Mouse (Mus musculus) liver, embryonic 14.5 days (tissue): ENCODE results near the gene Islr. TPM values are rescaled to one million over a fixed set of nuclear protein-coding genes. Genes with fewer than 3 reads are reported as not detected.

Experiments
- ATAC-seq: fragments of 200-750 bp; cut with Nextera tagmentation; 2 replicates; pipeline ENCODE4 v1.8.0; 2017; ENCODE audit warnings: moderate number of reproducible peaks, mild to moderate bottlenecking, moderate library complexity; ENCODE audit not compliant: insufficient read depth
- DNase-seq, 3 experiments: peaks; one replicate each; pipeline ENCODE4 v3.0.0-alpha.2; 2012 to 2013; ENCODE audit warnings: low read depth in 3 of 3, low spot score in 3 of 3
- H3K27ac ChIP-seq: fragments of 300-500 bp; sonication (generic); 2 replicates; pipeline ENCODE4 v1.5.1; 2014; ENCODE audit warnings: moderate library complexity, mild to moderate bottlenecking, control low read depth, inconsistent platforms
- H3K27me3 ChIP-seq: fragments of 300-500 bp; sonication (generic); 2 replicates; pipeline ENCODE4 v1.6.1; 2014; ENCODE audit warnings: mild to moderate bottlenecking, low read length, moderate library complexity; ENCODE audit not compliant: control insufficient read depth, insufficient read depth
- H3K36me3 ChIP-seq: fragments of 300-500 bp; sonication (generic); replicated peaks from 2 replicates; pipeline ENCODE4 v1.6.1; 2014; ENCODE audit warnings: low read depth; ENCODE audit not compliant: control insufficient read depth, insufficient read depth
- H3K4me1 ChIP-seq, 2 experiments: fragments of 200-500 bp in 1 of 2; fragments of 300-500 bp in 1 of 2; sonication (generic) in 1 of 2; replicated peaks; 2 replicates each; pipeline ENCODE4 v1.6.1; 2012 to 2014; ENCODE audit warnings: antibody characterized with exemption in 1 of 2, inconsistent platforms in 1 of 2, low read length in 1 of 2; ENCODE audit not compliant: control insufficient read depth in 2 of 2, insufficient read depth in 2 of 2
- H3K4me2 ChIP-seq: fragments of 300-500 bp; sonication (generic); 2 replicates; pipeline ENCODE4 v1.6.1; 2014; ENCODE audit warnings: low read depth, mild to moderate bottlenecking, control low read depth, moderate library complexity
- H3K4me3 ChIP-seq, 2 experiments: fragments of 200-500 bp in 1 of 2; fragments of 300-500 bp in 1 of 2; sonication (generic) in 1 of 2; 2 replicates each; pipeline ENCODE4 v1.5.1; 2012 to 2014; ENCODE audit warnings: low read depth in 2 of 2, low read length in 2 of 2, mild to moderate bottlenecking in 2 of 2, control low read depth in 1 of 2, inconsistent platforms in 1 of 2, moderate library complexity in 1 of 2; ENCODE audit not compliant: insufficient read depth in 1 of 2
- H3K9ac ChIP-seq: fragments of 300-500 bp; sonication (generic); replicated peaks from 2 replicates; pipeline ENCODE4 v1.6.1; 2014; ENCODE audit warnings: mild to moderate bottlenecking, control low read depth, moderate library complexity
- H3K9me3 ChIP-seq: fragments of 300-500 bp; sonication (generic); 2 replicates; pipeline ENCODE4 v1.6.1; 2016; ENCODE audit warnings: low read length, mixed read lengths; ENCODE audit not compliant: control insufficient read depth
- CTCF ChIP-seq: IDR thresholded peaks from 2 replicates; pipeline ENCODE4 v1.5.1; 2016; ENCODE audit warnings: antibody characterized with exemption, low read depth, control low read depth
- EP300 ChIP-seq: IDR thresholded peaks from 2 replicates; pipeline ENCODE4 v1.6.1; 2016; ENCODE audit warnings: antibody characterized with exemption, low read depth
- WGBS: fragments of 180-500 bp; shearing (Covaris S2); extraction: QIAGEN DNeasy Blood & Tissue Kit; methylation state at CpG from one replicate; pipeline ENCODE4 v1.1.7; 2014; ENCODE audit not compliant: insufficient replicate concordance; 5-methylcytosine and 5-hydroxymethylcytosine counted together
- polyA plus RNA-seq, 2 experiments: library from polyadenylated mRNA; depleted of rRNA in 1 of 2; stranded (reverse) in 1 of 2; unstranded in 1 of 2; fragments of >200 nt; fragmentation: Nextera tagmentation in 1 of 2; extraction: Ambion mirVana in 1 of 2; gene quantifications; 2 replicates each; pipeline versions ENCODE4 v1.2.1 to v1.2.3; 2012 to 2014

Gene Islr
- polyA plus RNA-seq, 2 experiments: 1.1 to 3.6 TPM

GRCm38 (mm10) chr9:58165779-58166178 lies 38.3 kb downstream of the Islr start:
- ATAC-seq (no peak), DNase-seq (no peak)
- Histone ChIP-seq H3K9ac (no peak overlapping the region), H3K4me3 (no peak overlapping the region), H3K27me3 (no peaks in the 10 kb centered on the region), H3K4me2 (no peak overlapping the region), H3K27ac (no peak overlapping the region), H3K4me1 (no peaks in the 10 kb centered on the region), H3K9me3 (no peaks in the 10 kb centered on the region), H3K36me3 (no peaks in the 10 kb centered on the region)
- WGBS: 45% methylated on average over 1 of the region's 1 CpGs
- TF ChIP-seq EP300: no peak
- no peak for TF ChIP-seq CTCF

- 45% methylated on average over 5 of the region's 5 CpGs for WGBS
Measured at GRCm38 (mm10) chr9:58163146-58163545, 41.0 kb downstream of the Islr start.

GRCm38 (mm10) chr9:58162173-58162572 lies 41.9 kb downstream of the Islr start:
- H3K9me3 ChIP-seq: no peaks in the 10 kb centered on the region
- no peak overlapping the region for H3K4me2 ChIP-seq
- ATAC-seq (no peak), DNase-seq (no peak)
- no peaks in the 10 kb centered on the region for H3K27me3 ChIP-seq
- no peak for TF ChIP-seq CTCF
- WGBS: 57% methylated on average over 3 of the region's 3 CpGs
- no peaks in the 10 kb centered on the region for H3K36me3 ChIP-seq
- H3K4me1 ChIP-seq: no peaks in the 10 kb centered on the region; a peak in 1 of 4 replicates
- no peak overlapping the region for H3K27ac ChIP-seq
- H3K9ac ChIP-seq: no peak overlapping the region
- no peak overlapping the region for H3K4me3 ChIP-seq

More at GRCm38 (mm10) chr9:58163146-58163545, 41.0 kb downstream of the Islr start:
- Histone ChIP-seq H3K4me3 (no peak overlapping the region), H3K36me3 (no peaks in the 10 kb centered on the region), H3K9me3 (no peaks in the 10 kb centered on the region), H3K27ac (no peak overlapping the region), H3K9ac (no peak overlapping the region), H3K27me3 (no peaks in the 10 kb centered on the region), H3K4me1 (no peaks in the 10 kb centered on the region; a peak in 1 of 4 replicates), H3K4me2 (no peak overlapping the region)
- DNase-seq (no peak), ATAC-seq (no peak)
- TF ChIP-seq EP300 (no peak), CTCF (no peak)

DNA sequence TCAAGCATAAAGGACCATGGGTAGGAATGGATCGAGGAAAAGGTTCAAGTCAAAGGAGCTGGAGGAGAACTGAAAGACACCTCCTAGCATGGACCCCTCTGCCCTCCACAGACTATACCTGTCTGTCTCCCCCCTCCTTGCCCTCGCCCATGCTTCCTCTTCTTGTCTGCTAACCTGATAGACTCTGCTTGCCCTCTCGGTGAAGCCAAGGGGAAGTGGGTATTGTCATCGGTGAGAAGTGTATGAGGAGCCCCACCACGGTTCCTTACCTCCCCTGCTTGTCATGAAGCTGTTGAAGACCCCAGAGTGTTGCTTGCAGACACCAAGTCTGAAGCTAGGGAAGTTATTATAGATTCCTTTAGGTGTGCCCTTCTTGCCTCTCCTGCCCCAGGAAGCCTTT lies 43.8 kb downstream of the Islr start:
- H3K4me2 ChIP-seq: no peak overlapping the region
- H3K36me3 ChIP-seq: no peaks in the 10 kb centered on the region
- H3K27me3 ChIP-seq: no peaks in the 10 kb centered on the region
- no peaks in the 10 kb centered on the region; a peak in 1 of 4 replicates for H3K4me1 ChIP-seq
- no peak overlapping the region for H3K4me3 ChIP-seq
- no peak for TF ChIP-seq EP300
- no peak for TF ChIP-seq CTCF
- 16% methylated on average over 5 of the region's 5 CpGs for WGBS
- DNase-seq: no peak
- H3K9me3 ChIP-seq: no peaks in the 10 kb centered on the region
- no peak overlapping the region for H3K27ac ChIP-seq
- ATAC-seq: no peak
- H3K9ac ChIP-seq: no peak overlapping the region

- ATAC-seq: no peak
- 38% methylated on average over 4 of the region's 4 CpGs for WGBS
Measured at GRCm38 (mm10) chr9:58159855-58160254, 44.3 kb downstream of the Islr start.

More at GRCm38 (mm10) chr9:58159855-58160254, 44.3 kb downstream of the Islr start:
- no peak overlapping the region for H3K27ac ChIP-seq
- no peak overlapping the region for H3K4me2 ChIP-seq
- TF ChIP-seq EP300 (no peak), CTCF (no peak)
- H3K9ac ChIP-seq: no peak overlapping the region
- H3K36me3 ChIP-seq: no peaks in the 10 kb centered on the region
- H3K27me3 ChIP-seq: no peaks in the 10 kb centered on the region
- H3K9me3 ChIP-seq: no peaks in the 10 kb centered on the region
- no peak overlapping the region for H3K4me3 ChIP-seq
- no peaks in the 10 kb centered on the region; a peak in 1 of 4 replicates for H3K4me1 ChIP-seq
- DNase-seq: no peak
